Mouse (Mus musculus) frontal cortex, postnatal 36 days (tissue): Measurements from ENCODE around the gene Slc39a3.

ENCODE experiments used
- DNase-seq, 2 experiments: peaks; one replicate each; pipeline ENCODE4 v3.0.0; 2022; ENCODE audit warnings: low spot score in 2 of 2

Slc39a3 gene

DNA sequence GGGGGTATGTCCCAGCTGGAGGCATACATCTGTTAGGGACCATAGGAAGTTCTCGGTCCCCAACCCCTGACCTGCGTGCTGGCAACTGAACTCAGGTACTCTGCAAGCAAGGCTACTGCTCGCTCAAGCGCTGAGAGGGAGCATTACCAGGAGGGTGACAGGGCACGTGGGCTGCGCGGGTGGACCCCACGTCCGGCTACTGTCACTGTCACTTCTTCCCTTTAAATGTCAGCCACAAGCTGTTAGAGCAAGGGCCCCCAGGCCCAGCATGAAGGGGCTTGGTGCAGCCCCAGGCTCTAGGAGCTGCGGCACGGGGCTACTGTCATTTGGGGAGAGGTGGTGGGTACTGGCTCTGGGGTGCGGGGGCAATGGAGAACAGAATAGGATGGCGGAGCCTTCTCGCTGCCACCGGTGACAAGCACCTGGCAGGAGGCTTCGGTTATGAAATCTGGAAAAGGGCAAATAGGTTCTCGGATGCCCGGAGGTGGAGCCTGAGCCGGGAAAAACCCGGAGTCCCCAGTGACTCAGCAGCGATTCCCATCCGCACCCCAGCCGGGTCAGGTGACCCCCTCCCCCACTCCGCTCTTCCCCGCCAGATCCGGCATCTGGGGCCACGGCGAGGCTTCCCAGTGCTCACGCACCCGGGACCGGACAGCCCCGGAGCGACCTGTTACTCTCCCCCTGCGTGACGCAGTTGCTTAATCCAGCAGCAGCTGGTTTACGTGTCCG lies 51.8 kb downstream of the Slc39a3 start:
- no peak for DNase-seq

DNA sequence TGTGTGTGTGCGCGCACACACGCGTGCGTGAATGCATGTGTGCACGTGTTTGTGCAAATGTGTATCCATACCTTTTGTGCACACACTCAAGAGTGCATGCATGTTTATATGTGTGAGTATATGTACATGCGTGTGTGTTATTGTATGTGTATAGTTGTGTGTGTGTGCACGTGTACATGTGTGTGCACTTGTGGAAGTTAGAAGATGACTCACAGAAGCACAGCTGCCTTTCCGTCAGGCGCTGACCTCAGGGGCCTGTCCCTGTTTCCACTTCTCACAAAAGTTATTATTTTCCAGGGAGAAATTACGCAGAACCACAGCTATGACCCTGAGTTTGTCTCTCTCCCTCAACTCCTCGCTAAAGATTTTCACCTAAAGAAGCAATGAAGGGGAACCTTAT lies 53.0 kb downstream of the Slc39a3 start:
- no peak for DNase-seq

DNA sequence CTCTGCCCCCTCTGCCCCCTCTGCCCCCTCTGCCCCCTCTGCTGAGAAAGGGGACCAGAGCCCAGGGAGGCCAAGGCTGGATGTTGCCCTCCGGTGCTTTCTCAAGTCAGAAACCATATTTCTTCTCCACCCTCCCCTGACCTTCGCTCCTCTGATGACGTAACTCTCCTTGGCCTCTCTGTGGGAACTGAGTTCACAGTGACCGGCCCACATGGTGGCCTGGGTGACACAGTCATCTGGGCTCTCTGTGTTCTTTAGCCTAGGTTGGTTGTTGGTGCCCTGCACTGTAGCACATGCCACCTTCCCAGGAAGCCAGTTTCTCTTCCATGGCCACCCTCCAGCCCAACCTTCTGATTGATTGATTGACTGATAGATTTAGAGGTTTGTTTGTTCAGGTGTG lies 54.8 kb downstream of the Slc39a3 start:
- DNase-seq: no peak

DNA sequence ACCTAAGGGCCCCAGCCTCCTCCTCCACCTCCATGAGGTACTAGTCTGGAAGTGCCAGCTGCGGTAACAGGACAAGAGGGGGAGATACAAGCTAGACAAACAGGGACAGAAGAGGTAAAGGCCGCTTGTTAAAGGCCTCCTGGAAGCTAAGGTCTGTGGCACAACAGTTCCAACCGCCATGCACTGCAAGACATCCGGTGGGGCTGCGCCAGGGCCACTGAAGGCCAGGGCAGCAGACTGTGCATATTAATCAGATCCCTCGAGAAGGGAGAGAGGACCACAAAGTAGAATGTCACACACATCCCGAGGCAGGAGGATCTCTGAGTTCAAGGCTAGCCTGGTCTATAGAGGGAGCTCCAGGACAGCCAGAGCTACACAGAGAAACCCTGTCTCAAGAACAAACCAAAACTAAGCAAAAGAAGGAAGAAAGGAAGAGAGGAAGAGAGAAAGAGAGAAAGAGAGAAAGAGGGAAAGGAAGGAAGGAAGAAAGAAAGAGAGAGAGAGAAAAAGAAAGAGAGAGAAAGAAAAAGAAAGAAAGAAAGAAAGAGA lies 55.6 kb downstream of the Slc39a3 start:
- DNase-seq: no peak
